Mouse (Mus musculus) embryonic facial prominence, embryonic 14.5 days (tissue): ENCODE measurements around the gene Klkb1. TPM values are rescaled to one million over a fixed set of nuclear protein-coding genes. Genes with fewer than 3 reads are reported as not detected.
A peak's percentile ranks its signal among the peaks of the same experiment; 100 is the strongest.

ENCODE experiments used
- ATAC-seq: fragments of 200-750 bp; cut with Nextera tagmentation; 2 replicates; pipeline ENCODE4 v1.8.0; 2017; ENCODE audit warnings: low read depth, moderate number of reproducible peaks, moderate TSS enrichment
- DNase-seq: peaks from one replicate; pipeline ENCODE4 v3.0.0-alpha.2; 2015; ENCODE audit warnings: low spot score
- H3K27ac ChIP-seq: fragments of 300-500 bp; sonication (generic); replicated peaks from 2 replicates; pipeline ENCODE4 v1.5.1; 2014; ENCODE audit warnings: low read depth, mild to moderate bottlenecking, low read length, moderate library complexity
- H3K27me3 ChIP-seq: fragments of 300-500 bp; sonication (generic); replicated peaks from 2 replicates; pipeline ENCODE4 v1.6.1; 2014; ENCODE audit warnings: low read length; ENCODE audit not compliant: control insufficient read depth, insufficient read depth
- H3K36me3 ChIP-seq: fragments of 300-500 bp; sonication (generic); 2 replicates; pipeline ENCODE4 v1.6.1; 2014; ENCODE audit warnings: low read length, mixed read lengths; ENCODE audit not compliant: control insufficient read depth, insufficient read depth
- H3K4me1 ChIP-seq: fragments of 300-500 bp; sonication (generic); 2 replicates; pipeline ENCODE4 v1.6.1; 2014; ENCODE audit warnings: antibody characterized with exemption, low read length; ENCODE audit not compliant: control insufficient read depth, insufficient read depth
- H3K4me2 ChIP-seq: fragments of 300-500 bp; sonication (generic); 2 replicates; pipeline ENCODE4 v1.6.1; 2014; ENCODE audit warnings: low read depth, mild to moderate bottlenecking, low read length, moderate library complexity, mixed read lengths
- H3K4me3 ChIP-seq: fragments of 300-500 bp; sonication (generic); 2 replicates; pipeline ENCODE4 v1.5.1; 2014; ENCODE audit warnings: low read depth, mild to moderate bottlenecking, low read length
- H3K9ac ChIP-seq: fragments of 300-500 bp; sonication (generic); 2 replicates; pipeline ENCODE4 v1.6.1; 2014; ENCODE audit warnings: low read depth, mild to moderate bottlenecking, low read length, moderate library complexity, mixed read lengths
- H3K9me3 ChIP-seq: fragments of 300-500 bp; sonication (generic); 2 replicates; pipeline ENCODE4 v1.6.1; 2016; ENCODE audit warnings: low read length; ENCODE audit not compliant: control insufficient read depth
- WGBS: fragments of 180-500 bp; shearing (Covaris S2); extraction: QIAGEN DNeasy Blood & Tissue Kit; methylation state at CpG from one replicate; pipeline ENCODE4 v1.1.7; 2014; 5-methylcytosine and 5-hydroxymethylcytosine counted together
- polyA plus RNA-seq: library from polyadenylated mRNA; unstranded; fragments of >200 nt; fragmentation: Nextera tagmentation; extraction: Ambion mirVana; gene quantifications from 2 replicates; pipeline ENCODE4 v1.2.1, GENCODE M21; 2014

The Klkb1 gene
- polyA plus RNA-seq, 1 experiment from 2014 or later, result 0.13 TPM

DNA sequence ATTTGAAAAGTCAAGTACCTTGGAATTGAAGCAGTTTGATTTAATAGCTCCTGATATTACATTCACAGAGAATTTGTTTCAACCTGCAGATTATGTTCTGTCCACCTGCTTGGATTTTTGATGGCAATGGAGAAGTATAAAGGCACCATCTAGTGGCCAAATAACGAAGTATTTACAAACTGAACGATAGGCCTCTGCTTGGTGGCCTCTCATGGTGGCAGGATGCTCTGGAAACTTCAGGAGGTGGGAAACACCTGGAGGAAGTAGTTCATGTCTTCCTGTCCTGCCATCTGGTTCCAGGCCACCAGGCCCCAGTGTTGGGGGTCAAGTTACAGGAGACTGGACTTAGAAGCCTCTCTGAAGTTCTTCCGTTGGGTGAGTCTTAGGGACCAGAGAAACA is 56.4 kb downstream of the Klkb1 start:
- ATAC-seq, result no peak
- Histone ChIP-seq H3K9me3 (no peaks in the 10 kb centered on the region), H3K36me3 (no peaks in the 10 kb centered on the region), H3K4me3 (no peak overlapping the region), H3K27ac (no peak overlapping the region), H3K27me3 (no peaks in the 10 kb centered on the region; the same call in 1 of the 2 replicates), H3K4me2 (no peak overlapping the region), H3K4me1 (no peaks in the 10 kb centered on the region), H3K9ac (no peak overlapping the region)
- 28% methylated on average over 3 of the region's 3 CpGs for WGBS
- DNase-seq, result peak; percentile 66

DNA sequence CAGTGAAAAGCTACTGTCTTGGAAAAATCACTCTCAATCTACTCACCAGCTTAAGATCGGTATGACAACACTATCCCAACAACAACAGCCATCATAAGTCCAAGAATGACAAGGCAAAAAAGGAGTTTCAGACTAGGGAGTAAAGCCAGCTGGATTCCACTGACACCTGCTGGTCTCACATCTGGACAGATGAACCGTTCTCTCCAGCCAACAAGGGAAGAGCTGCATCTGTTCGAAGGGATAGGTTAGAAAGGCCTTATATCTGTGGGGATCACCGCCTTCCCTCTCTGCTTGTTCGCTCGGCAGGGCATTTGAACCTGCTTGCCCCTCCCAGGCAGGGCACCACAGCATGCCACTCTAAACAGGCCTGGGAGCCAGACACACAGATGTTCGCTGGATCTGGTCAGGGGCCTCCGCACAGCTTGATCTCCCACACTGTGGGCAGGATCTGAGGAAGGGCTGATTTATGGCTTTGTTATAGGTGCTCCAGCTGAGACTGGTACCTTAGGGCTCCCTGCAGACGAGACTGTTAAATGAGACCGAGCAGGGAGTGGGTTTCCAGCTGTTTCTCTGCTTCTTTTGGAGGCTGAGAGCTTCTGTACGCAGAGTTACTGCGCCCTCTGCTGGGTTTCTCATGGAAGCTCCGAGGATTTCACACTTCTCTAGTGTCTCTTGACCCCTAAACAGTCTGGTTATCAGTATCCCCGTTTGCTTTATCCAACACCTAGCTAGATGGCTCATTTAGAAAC is 58.3 kb downstream of the Klkb1 start:
- 15% methylated on average over 13 of the region's 14 CpGs for WGBS
- H3K36me3 ChIP-seq, result no peaks in the 10 kb centered on the region
- H3K4me1 ChIP-seq, result no peaks in the 10 kb centered on the region
- peak; percentile 69 for ATAC-seq
- no peak overlapping the region for H3K4me3 ChIP-seq
- peak; percentile 86 for DNase-seq
- peak overlapping the region; percentile 42 for H3K4me2 ChIP-seq
- H3K9me3 ChIP-seq, result no peaks in the 10 kb centered on the region
- H3K9ac ChIP-seq, result no peak overlapping the region
- no peaks in the 10 kb centered on the region; the same call in 1 of the 2 replicates for H3K27me3 ChIP-seq
- H3K27ac ChIP-seq, result no peak overlapping the region

DNA sequence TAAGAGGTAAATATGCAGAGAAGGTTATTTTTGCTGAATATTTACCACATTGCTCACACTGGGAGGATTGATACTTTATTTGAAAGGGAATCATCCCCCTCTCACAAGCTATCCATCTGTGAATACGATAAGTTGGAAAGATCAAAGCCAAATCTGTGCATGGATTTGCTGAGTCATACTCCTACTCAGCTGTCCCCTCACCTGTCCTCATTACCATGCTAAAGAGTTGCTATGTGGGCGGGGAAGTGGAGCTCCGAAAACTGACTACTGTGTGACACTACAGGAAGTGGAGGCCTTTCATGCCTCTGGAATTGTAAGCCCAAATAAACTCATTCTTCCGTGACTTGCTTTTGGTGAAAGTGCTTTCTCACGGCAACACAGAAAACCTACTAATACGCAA is 59.4 kb downstream of the Klkb1 start:
- Histone ChIP-seq H3K4me2 (no peak overlapping the region), H3K4me3 (no peak overlapping the region), H3K9me3 (no peaks in the 10 kb centered on the region), H3K27ac (no peak overlapping the region), H3K9ac (no peak overlapping the region), H3K27me3 (no peaks in the 10 kb centered on the region; the same call in 1 of the 2 replicates), H3K4me1 (no peaks in the 10 kb centered on the region), H3K36me3 (no peaks in the 10 kb centered on the region)
- ATAC-seq, result no peak
- no peak for DNase-seq
- WGBS, result 78% methylated on average over 6 of the region's 6 CpGs

DNA sequence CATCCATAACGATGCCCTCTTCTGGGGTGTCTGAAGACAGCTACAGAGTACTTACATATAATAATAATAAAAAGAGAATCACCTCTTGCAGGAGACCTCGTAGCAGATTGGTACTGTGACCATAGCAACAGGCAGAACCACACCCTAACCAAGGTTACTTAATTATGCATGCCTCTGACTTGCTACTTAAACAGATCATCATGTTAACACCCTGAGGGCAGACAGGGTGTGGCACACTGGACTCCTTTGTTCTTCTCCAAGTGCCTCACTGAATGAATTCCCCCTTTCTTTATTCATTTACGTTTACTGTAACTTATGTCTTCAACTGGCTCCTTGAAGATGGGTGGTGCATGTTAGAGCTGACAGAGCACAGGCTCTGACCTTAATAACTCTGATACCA is 61.4 kb downstream of the Klkb1 start:
- WGBS, result 61% methylated on average over 3 of the region's 3 CpGs
- no peak overlapping the region for H3K9ac ChIP-seq
- H3K4me1 ChIP-seq, result no peaks in the 10 kb centered on the region
- H3K27me3 ChIP-seq, result no peaks in the 10 kb centered on the region; the same call in 1 of the 2 replicates
- H3K27ac ChIP-seq, result no peak overlapping the region
- ATAC-seq, result no peak
- no peak overlapping the region for H3K4me3 ChIP-seq
- H3K9me3 ChIP-seq, result no peaks in the 10 kb centered on the region
- peak; percentile 5 for DNase-seq
- no peak overlapping the region for H3K4me2 ChIP-seq
- H3K36me3 ChIP-seq, result no peaks in the 10 kb centered on the region

Other genes starting within 250 kb of the Klkb1 start
- gene Mtnr1a, start 225.7 kb downstream of the Klkb1 start, polyA plus RNA-seq, result 0.34 TPM in 1 of 2 replicates, not detected in the other
- not detected in 2 replicates for gene F11, start 32.8 kb downstream of the Klkb1 start, polyA plus RNA-seq
- gene Gm45753, start 13.6 kb upstream of the Klkb1 start, polyA plus RNA-seq, result not detected in 2 replicates
- gene Cyp4v3, start 38.4 kb upstream of the Klkb1 start, polyA plus RNA-seq, result 2.7 and 3.5 TPM in 2 replicates
- gene Fam149a, start 87.4 kb upstream of the Klkb1 start, polyA plus RNA-seq, result 17.2 and 17.6 TPM in 2 replicates
- 2.1 and 2.6 TPM in 2 replicates for gene Tlr3, start 116.2 kb upstream of the Klkb1 start, polyA plus RNA-seq
- gene Sorbs2, start 212.9 kb upstream of the Klkb1 start, polyA plus RNA-seq, result 32.2 and 36.7 TPM in 2 replicates